Mouse (Mus musculus) left cerebral cortex, postnatal 36 days (tissue): ENCODE measurements around the gene Dock6. TPM values are rescaled to one million over a fixed set of nuclear protein-coding genes. Genes with fewer than 3 reads are reported as not detected.

ENCODE experiments used
- DNase-seq, 2 experiments: peaks; one replicate each; pipeline ENCODE4 v3.0.0; 2021 to 2022; ENCODE audit warnings: low spot score in 2 of 2, mixed read lengths in 1 of 2
- intact Hi-C: fragments of 180-260 bp; cut with DNase I; formaldehyde crosslinking; loops from one replicate; pipeline ENCODE4 v1.15.1; 2025
- total RNA-seq, 2 experiments: library from RNA; stranded (reverse); gene quantifications; 2 replicates each; pipeline ENCODE4 v1.2.3; 2021

The Dock6 gene
- total RNA-seq, 2 experiments from 2014 or later, result 11.4 to 18.8 TPM

GRCm38 (mm10) chr9:21849691-21850677, 2.5 kb downstream of the Dock6 start:
- intact Hi-C loops, result no loop called here
- DNase-seq, result no peak

GRCm38 (mm10) chr9:21847926-21848325, 4.5 kb downstream of the Dock6 start:
- no peak for DNase-seq
- intact Hi-C loops, result no loop called here

GRCm38 (mm10) chr9:21847425-21847824, 5.0 kb downstream of the Dock6 start:
- intact Hi-C loops, result no loop called here
- DNase-seq, result no peak

- intact Hi-C loops, result no loop called here
- no peak for DNase-seq
Measured at GRCm38 (mm10) chr9:21846755-21847341, 5.6 kb downstream of the Dock6 start.

- intact Hi-C loops, result no loop called here
- no peak for DNase-seq
Measured at GRCm38 (mm10) chr9:21845381-21846080, 6.9 kb downstream of the Dock6 start.

- intact Hi-C loops, result no loop called here
- DNase-seq, result no peak
Measured at GRCm38 (mm10) chr9:21843086-21843485, 9.3 kb downstream of the Dock6 start.

- intact Hi-C loops, result no loop called here
- no peak for DNase-seq
Measured at GRCm38 (mm10) chr9:21842391-21842790, 10.0 kb downstream of the Dock6 start.

GRCm38 (mm10) chr9:21841340-21841739, 11.1 kb downstream of the Dock6 start:
- intact Hi-C loops, result no loop called here
- no peak for DNase-seq

GRCm38 (mm10) chr9:21840115-21840787, 12.2 kb downstream of the Dock6 start:
- intact Hi-C loops, result loop anchor here (1.0 kb wide), 1 partner anchor 31 kb away; no protein-coding TSS in a partner anchor
- DNase-seq, result no peak

GRCm38 (mm10) chr9:21837690-21838089, 14.7 kb downstream of the Dock6 start:
- intact Hi-C loops, result no loop called here
- no peak for DNase-seq

- DNase-seq, result no peak
- intact Hi-C loops, result no loop called here
Measured at GRCm38 (mm10) chr9:21835258-21835912, 17.1 kb downstream of the Dock6 start, which contains the start of gene Angptl8. Angptl8 (plus strand) TSS chr9:21835510.

- intact Hi-C loops, result no loop called here
- DNase-seq, result no peak
Measured at GRCm38 (mm10) chr9:21831558-21832240, 20.7 kb downstream of the Dock6 start.

GRCm38 (mm10) chr9:21830936-21831335, 21.5 kb downstream of the Dock6 start:
- no peak for DNase-seq
- intact Hi-C loops, result no loop called here

GRCm38 (mm10) chr9:21830461-21830850, 22.0 kb downstream of the Dock6 start:
- intact Hi-C loops, result no loop called here
- no peak for DNase-seq

- intact Hi-C loops, result no loop called here
Measured at GRCm38 (mm10) chr9:21829834-21830460, 22.5 kb downstream of the Dock6 start.

GRCm38 (mm10) chr9:21824366-21824765, 28.1 kb downstream of the Dock6 start:
- DNase-seq, result no peak
- intact Hi-C loops, result no loop called here

More at GRCm38 (mm10) chr9:21829834-21830460, 22.5 kb downstream of the Dock6 start:
- DNase-seq, result no peak

GRCm38 (mm10) chr9:21823957-21824356, 28.5 kb downstream of the Dock6 start:
- no peak for DNase-seq
- intact Hi-C loops, result no loop called here

GRCm38 (mm10) chr9:21822686-21823085, 29.7 kb downstream of the Dock6 start:
- intact Hi-C loops, result no loop called here
- DNase-seq, result no peak
